Mouse (Mus musculus): ENCODE measurements around the gene Ccdc155.

GRCm38 (mm10) chr7:45163735-45164490 is 40.8 kb downstream of the Ccdc155 start, which contains the start of gene Slc17a7:
- TF ChIP-seq POLR2A (IDR thresholded peaks at IDR 0.05; ENCODE audit: extremely low read depth, insufficient read depth, low read length) (no peak), CTCF (IDR thresholded peaks at IDR 0.05; ENCODE audit: low read depth, low read length) (no peak)
